16 mouse cellular contexts compared by ENCODE assay signal in genomic region chr7:130785923-130786575, GRCm38 (mm10). TPM values are rescaled to one million over a fixed set of nuclear protein-coding genes. Genes with fewer than 3 reads are reported as not detected.
A peak's percentile ranks its signal among the peaks of the same experiment; 100 is the strongest.
DNase-seq lines count a peak whose midpoint lies in the region; ATAC-seq lines count a peak whose summit lies in the region.
"Had no signal": no experiment of that assay in that cellular context is flagged by ENCODE, and none has a peak within 500 bp of the region (broad histone marks: within the 10 kb centered on the region; RNA-seq: fewer than 3 reads in every experiment).

No protein-coding gene starts in this region.

- no peaks in the 10 kb centered on the region for H3K27me3 ChIP-seq in heart, embryonic 12.5 days (replicated peaks)
- H3K27me3 ChIP-seq in heart, embryonic 11.5 days (ENCODE audit: control insufficient read depth, insufficient read depth, low read length): no peaks in the 10 kb centered on the region
- no peaks in the 10 kb centered on the region for H3K27me3 ChIP-seq in kidney, embryonic 14.5 days (ENCODE audit: control insufficient read depth, insufficient read depth, low read length)
- H3K27me3 ChIP-seq: limb, embryonic 13.5 days; neural tube, embryonic 12.5 days had no signal

- H3K9me3 ChIP-seq in heart, embryonic 12.5 days (replicated peaks): no peaks in the 10 kb centered on the region
- H3K9me3 ChIP-seq in heart, embryonic 11.5 days (replicated peaks; ENCODE audit: control insufficient read depth, low read length): no peaks in the 10 kb centered on the region
- H3K9me3 ChIP-seq in kidney, embryonic 14.5 days (ENCODE audit: control insufficient read depth, low read length): no peaks in the 10 kb centered on the region
- H3K9me3 ChIP-seq: limb, embryonic 13.5 days; neural tube, embryonic 12.5 days had no signal

- no peak overlapping the region for H3K4me2 ChIP-seq in heart, embryonic 12.5 days
- H3K4me2 ChIP-seq in heart, embryonic 11.5 days: no peak overlapping the region
- no peak overlapping the region for H3K4me2 ChIP-seq in kidney, embryonic 14.5 days (replicated peaks; ENCODE audit: low read depth, low read length)
- H3K4me2 ChIP-seq: hindbrain, embryonic 14.5 days; limb, embryonic 13.5 days; neural tube, embryonic 12.5 days had no signal

- DNase-seq in ovary, postnatal 36 days (ENCODE audit: low spot score): peak; percentile 20
- no peak for DNase-seq in ovary, postnatal 10 days (ENCODE audit: low spot score)
- peak; percentile 36 for DNase-seq in lung, postnatal 36 days
- DNase-seq in urinary bladder, postnatal 25 days (ENCODE audit: low spot score): no peak
- DNase-seq in spleen, postnatal 10 days (ENCODE audit: low spot score in 2 of 2): no peak
- DNase-seq: cerebellum, adult 18-20 months; right cerebral cortex, adult 18-20 months had no signal

- 61% methylated on average over 12 of the region's 12 CpGs for WGBS in heart, embryonic 12.5 days
- 71% methylated on average over 12 of the region's 12 CpGs for WGBS in heart, embryonic 11.5 days (ENCODE audit: insufficient replicate concordance)
- WGBS in kidney, embryonic 14.5 days: 82% methylated on average over 12 of the region's 12 CpGs

- H3K9ac ChIP-seq in heart, embryonic 12.5 days: no peak overlapping the region
- H3K9ac ChIP-seq in heart, embryonic 11.5 days (ENCODE audit: low read depth, low read length): no peak overlapping the region
- no peak overlapping the region for H3K9ac ChIP-seq in kidney, embryonic 14.5 days (ENCODE audit: low read depth, low read length)
- H3K9ac ChIP-seq: hindbrain, embryonic 14.5 days; limb, embryonic 13.5 days; neural tube, embryonic 12.5 days had no signal

- H3K36me3 ChIP-seq in heart, embryonic 12.5 days: no peaks in the 10 kb centered on the region
- no peaks in the 10 kb centered on the region for H3K36me3 ChIP-seq in heart, embryonic 11.5 days (ENCODE audit: control insufficient read depth, insufficient read depth, low read length)
- no peaks in the 10 kb centered on the region for H3K36me3 ChIP-seq in kidney, embryonic 14.5 days (ENCODE audit: control insufficient read depth, insufficient read depth, low read length)
- H3K36me3 ChIP-seq: limb, embryonic 13.5 days; neural tube, embryonic 12.5 days had no signal

- H3K27ac ChIP-seq in heart, embryonic 12.5 days (ENCODE audit: poor library complexity, severe bottlenecking): no peak overlapping the region
- H3K27ac ChIP-seq in heart, embryonic 11.5 days (ENCODE audit: low read depth, low read length): no peak overlapping the region
- no peak overlapping the region for H3K27ac ChIP-seq in kidney, embryonic 14.5 days (ENCODE audit: low read depth, low read length)
- H3K27ac ChIP-seq: heart, adult 2 months; hindbrain, embryonic 14.5 days; limb, embryonic 13.5 days; neural tube, embryonic 12.5 days had no signal

- peaks cover 31% of the 10 kb centered on the region for H3K4me1 ChIP-seq in heart, embryonic 12.5 days (replicated peaks)
- H3K4me1 ChIP-seq in heart, embryonic 11.5 days (ENCODE audit: control insufficient read depth, insufficient read depth, low read length): peaks cover 13% of the 10 kb centered on the region
- H3K4me1 ChIP-seq in kidney, embryonic 14.5 days (ENCODE audit: control insufficient read depth, insufficient read depth, low read length): peaks cover 6% of the 10 kb centered on the region

- 0 out of 2 replicates have a peak, but pooled peaks have one; percentile 49 for ATAC-seq in heart, embryonic 12.5 days (ENCODE audit: insufficient number of reproducible peaks, low FRiP score)
- no peak for ATAC-seq in heart, embryonic 11.5 days (replicated peaks; ENCODE audit: insufficient number of reproducible peaks, low FRiP score, low TSS enrichment)
- peak; percentile 57; the same call in 1 of the 2 replicates for ATAC-seq in kidney, embryonic 14.5 days (ENCODE audit: low FRiP score, low TSS enrichment)
- ATAC-seq: activated CD4-positive, CD25-positive, alpha-beta regulatory T cell, adult 4 months; midbrain, embryonic 16.5 days had no signal

- no peak overlapping the region for H3K4me3 ChIP-seq in heart, embryonic 12.5 days
- no peak overlapping the region for H3K4me3 ChIP-seq in heart, embryonic 11.5 days (ENCODE audit: low read depth, low read length)
- no peak overlapping the region for H3K4me3 ChIP-seq in kidney, embryonic 14.5 days (ENCODE audit: low read length)
- H3K4me3 ChIP-seq: heart, adult 2 months; limb, embryonic 13.5 days; neural tube, embryonic 12.5 days had no signal

RNA-seq across cellular contexts. Expression of gene Btbd16, which starts 12.2 kb away (rescaled TPM):
- 0.15 and 0.18 TPM in 2 replicates for polyA plus RNA-seq in heart, embryonic 12.5 days (2016; fragmentation: Nextera tagmentation; extraction: Ambion mirVana)
- polyA plus RNA-seq in heart, embryonic 11.5 days (2014; fragmentation: Nextera tagmentation; extraction: Ambion mirVana): not detected in 2 replicates
- polyA plus RNA-seq in kidney, embryonic 14.5 days (2014; fragmentation: Nextera tagmentation; extraction: Ambion mirVana): not detected in 2 replicates
- polyA plus RNA-seq: hindbrain, embryonic 14.5 days; midbrain, embryonic 16.5 days had no signal

Comparison
In these comparisons a context has a peak if more than half of its experiments do, and no peak if none do; other contexts are left out.
1. DNase-seq: peak in ovary, postnatal 36 days (single experiment) and lung, postnatal 36 days (single experiment); none in ovary, postnatal 10 days (single experiment), urinary bladder, postnatal 25 days (single experiment) and spleen, postnatal 10 days (0 of 2).